Mouse (Mus musculus): ENCODE data around the gene Xpo4. TPM values are rescaled to one million over a fixed set of nuclear protein-coding genes. Genes with fewer than 3 reads are reported as not detected.

The Xpo4 gene
- 38.5 and 39.5 TPM in 2 replicates for total RNA-seq (2017)

DNA sequence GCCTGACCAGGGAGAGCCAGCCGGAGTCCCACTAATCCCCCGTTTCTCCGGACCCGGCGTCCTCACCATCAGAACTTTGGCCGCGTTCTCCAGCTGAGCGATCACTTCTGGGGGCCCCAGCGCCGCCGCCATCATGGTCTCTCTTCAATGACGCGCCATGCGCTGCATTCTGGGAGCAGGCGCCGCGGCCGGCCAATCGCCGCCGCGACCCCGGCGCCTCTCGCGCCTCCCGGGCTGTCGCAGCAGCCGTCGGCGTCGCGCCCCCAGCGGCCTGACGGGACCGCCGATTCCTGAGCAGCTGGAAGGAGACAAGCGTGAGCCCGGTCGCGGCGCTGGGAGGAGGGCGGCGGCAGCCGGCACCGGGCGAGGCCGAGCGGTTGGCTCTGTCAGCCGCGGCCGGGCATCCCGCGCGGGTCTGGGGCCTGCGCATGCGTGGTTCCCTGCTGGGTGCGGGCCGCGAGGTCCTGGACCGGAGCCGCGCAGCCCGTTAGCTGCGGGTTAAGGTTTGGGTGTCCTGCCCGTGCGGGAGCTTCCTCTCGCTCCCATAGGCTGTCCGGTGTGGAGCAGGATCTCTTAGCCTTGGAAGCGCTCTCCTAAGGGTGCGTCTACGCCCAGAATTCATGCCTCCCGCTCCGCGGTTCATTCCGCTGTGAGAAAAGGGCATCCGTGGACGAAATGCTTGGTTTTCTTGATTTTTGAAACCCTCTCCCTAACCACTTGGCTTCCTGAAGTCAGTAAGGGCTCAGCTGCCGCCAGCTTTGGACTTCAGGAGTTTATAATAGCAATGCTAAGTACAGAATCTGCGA lies at the start of gene Xpo4:
TSS of gene Xpo4 (minus strand) at position 609 of the 806 bp plus-strand sequence.
- peak; percentile 70 to 88 for ATAC-seq (replicated peaks in 1 of 2; ENCODE audit: insufficient read depth in 1 of 2, low FRiP score in 2 of 2, low TSS enrichment in 1 of 2, low read depth in 1 of 2, poor library complexity in 2 of 2, severe bottlenecking in 2 of 2)

DNA sequence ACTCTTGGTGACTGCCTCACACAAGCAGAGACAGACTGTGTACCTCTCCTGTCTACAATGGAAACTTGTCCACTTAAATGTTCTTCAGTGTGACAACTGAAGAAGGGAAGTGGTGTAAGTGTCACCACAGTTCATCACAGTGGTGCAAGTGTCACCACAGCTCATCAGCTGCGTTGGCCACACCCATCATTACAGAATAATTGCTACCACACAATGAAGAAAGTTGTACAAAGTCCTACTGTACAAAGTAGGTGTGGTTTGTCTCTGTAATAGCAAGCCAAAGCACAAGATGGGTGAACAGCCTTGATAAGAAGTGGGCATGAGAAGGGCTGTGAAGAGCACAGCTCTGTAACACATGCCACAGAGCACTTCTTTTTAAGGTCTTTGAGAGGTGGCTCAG lies 47.7 kb upstream of the Xpo4 start:
- ATAC-seq (replicated peaks in 1 of 2; ENCODE audit: insufficient read depth in 1 of 2, low FRiP score in 2 of 2, low TSS enrichment in 1 of 2, low read depth in 1 of 2, poor library complexity in 2 of 2, severe bottlenecking in 2 of 2), result peak; percentile 64 to 84

DNA sequence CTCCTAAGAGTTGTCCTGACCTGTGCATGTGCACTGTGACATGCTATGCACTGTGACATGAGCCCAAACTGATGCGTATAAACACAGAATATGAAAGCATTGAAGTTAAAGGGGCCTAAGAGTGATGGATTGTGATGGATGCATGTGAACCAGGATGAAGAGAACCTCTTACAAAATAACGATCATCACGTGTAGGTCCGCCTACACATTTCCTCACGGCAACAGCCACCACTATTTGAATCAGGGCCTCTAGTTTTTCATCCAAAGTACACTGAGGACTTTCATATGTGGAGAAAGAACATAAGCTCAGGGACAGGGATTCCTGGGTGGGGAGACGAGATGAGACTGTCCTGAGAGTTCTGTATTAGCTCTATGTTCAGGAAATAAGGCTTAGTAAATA lies 45.8 kb upstream of the Xpo4 start:
- ATAC-seq (replicated peaks in 1 of 2; ENCODE audit: insufficient read depth in 1 of 2, low FRiP score in 2 of 2, low TSS enrichment in 1 of 2, low read depth in 1 of 2, poor library complexity in 2 of 2, severe bottlenecking in 2 of 2), result no peak

DNA sequence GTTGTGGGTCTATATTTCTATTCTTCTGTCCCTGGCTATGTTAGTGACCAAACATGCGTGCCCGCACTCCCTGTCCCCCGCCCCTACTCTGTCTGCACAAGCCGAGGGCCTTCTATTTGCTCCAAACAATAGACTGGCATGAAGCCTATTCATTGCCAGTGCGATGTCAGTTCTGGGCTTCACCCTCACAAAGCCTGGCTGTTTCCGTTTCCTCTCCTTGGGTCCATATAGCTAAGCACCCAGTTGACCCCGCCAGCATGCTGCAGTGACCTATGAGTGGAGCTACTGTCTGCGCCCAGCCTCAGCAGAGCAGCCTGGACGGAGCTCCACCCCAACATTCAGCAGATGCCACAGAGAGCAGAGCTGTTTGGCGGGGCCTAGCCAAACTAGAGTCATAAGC lies 43.9 kb upstream of the Xpo4 start:
- no peak for ATAC-seq (replicated peaks in 1 of 2; ENCODE audit: insufficient read depth in 1 of 2, low FRiP score in 2 of 2, low TSS enrichment in 1 of 2, low read depth in 1 of 2, poor library complexity in 2 of 2, severe bottlenecking in 2 of 2)

DNA sequence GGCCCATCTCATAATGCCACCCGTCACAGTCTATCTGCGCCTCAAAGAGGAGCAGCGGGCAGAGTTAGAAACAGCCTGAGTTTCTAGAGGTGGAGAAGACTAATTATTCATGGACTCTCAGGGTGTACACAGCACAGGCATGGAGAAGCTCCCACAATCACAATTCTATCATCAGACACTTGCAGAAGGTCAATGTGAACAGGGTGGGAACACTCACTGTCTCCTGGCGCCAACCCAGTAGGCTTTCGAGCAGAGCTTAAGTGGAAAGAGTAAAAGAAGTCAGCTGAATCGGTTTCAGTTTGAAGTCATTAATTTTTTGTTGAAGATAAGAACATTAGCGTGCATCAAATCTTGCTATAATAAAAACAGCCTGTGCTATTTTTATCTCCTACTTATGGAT lies 43.4 kb upstream of the Xpo4 start:
- ATAC-seq (replicated peaks in 1 of 2; ENCODE audit: insufficient read depth in 1 of 2, low FRiP score in 2 of 2, low TSS enrichment in 1 of 2, low read depth in 1 of 2, poor library complexity in 2 of 2, severe bottlenecking in 2 of 2), result no peak

DNA sequence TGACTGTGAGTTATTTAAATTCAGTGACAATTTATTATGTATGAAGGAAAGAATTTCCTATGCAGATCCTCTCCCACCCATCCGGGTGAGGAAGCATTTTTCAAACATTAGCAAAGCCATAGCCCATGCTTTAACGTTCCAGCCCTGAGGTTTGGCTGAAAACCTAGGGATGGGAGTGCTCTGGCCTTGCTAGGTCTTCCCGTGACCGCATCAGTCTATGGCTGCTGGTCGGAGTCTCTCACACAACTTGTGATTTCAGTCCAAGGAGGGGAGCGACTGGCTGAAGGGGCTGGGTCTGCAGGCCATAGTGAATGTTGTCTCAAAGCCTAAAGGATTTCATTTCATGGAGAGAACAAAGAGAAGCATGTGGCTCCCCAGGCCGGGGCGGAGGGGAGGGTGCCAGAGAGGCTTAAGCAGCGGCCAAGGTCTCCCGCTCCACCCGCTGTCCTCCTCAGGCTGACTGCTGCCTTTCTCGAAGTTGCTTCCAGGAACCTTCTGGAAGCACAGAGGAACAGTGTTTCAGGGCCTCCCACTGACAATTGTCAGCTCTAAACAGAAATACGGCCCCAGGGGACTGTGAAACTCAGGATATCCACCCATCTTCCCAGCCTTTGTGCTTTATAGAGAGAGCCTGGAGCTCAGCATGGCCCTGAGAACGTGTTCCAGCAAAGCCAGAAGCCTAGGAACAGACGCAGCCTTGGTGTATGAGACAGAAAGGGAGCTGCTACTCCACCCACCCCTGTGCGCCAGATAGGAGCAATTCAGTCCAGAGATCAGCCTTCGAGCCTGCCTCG lies 42.1 kb upstream of the Xpo4 start:
- ATAC-seq (replicated peaks in 1 of 2; ENCODE audit: insufficient read depth in 1 of 2, low FRiP score in 2 of 2, low TSS enrichment in 1 of 2, low read depth in 1 of 2, poor library complexity in 2 of 2, severe bottlenecking in 2 of 2), result no peak

DNA sequence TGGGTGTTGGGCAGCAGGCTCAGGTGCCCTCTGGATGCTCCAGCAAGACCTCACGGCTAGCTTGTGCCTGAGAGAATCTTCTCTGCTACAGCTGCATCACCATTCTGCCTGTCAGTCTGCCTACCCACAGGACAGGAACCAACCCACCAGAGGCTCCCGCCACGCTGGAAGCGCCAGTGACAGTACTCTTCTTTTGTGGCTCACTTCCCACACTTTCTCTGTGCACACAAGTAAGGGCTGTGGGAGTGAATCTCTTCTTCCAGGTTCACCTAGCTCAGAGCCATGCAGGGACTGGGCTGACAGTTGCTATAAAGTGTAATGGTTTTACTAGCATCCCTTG lies 41.5 kb upstream of the Xpo4 start:
- ATAC-seq (replicated peaks in 1 of 2; ENCODE audit: insufficient read depth in 1 of 2, low FRiP score in 2 of 2, low TSS enrichment in 1 of 2, low read depth in 1 of 2, poor library complexity in 2 of 2, severe bottlenecking in 2 of 2), result no peak

DNA sequence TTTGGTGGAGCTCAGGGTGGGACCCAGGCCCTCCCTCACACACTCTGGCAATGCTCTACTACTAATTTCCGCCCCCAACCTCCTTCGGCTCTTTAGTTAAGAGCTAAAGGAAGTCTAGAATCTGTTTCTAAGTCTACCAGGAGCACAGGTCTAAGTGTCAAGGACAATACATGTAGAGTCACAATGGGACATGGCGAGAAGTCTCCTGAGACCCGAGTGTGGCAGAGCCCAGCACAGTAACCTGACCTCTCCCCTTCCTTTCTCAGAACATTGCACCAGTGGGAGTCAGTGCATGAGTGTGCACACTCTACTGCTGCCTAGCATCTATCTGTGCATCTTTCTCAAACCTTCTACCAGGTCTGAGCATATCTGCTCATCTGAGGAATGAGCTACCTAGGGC lies 40.5 kb upstream of the Xpo4 start:
- no peak for ATAC-seq (replicated peaks in 1 of 2; ENCODE audit: insufficient read depth in 1 of 2, low FRiP score in 2 of 2, low TSS enrichment in 1 of 2, low read depth in 1 of 2, poor library complexity in 2 of 2, severe bottlenecking in 2 of 2)

DNA sequence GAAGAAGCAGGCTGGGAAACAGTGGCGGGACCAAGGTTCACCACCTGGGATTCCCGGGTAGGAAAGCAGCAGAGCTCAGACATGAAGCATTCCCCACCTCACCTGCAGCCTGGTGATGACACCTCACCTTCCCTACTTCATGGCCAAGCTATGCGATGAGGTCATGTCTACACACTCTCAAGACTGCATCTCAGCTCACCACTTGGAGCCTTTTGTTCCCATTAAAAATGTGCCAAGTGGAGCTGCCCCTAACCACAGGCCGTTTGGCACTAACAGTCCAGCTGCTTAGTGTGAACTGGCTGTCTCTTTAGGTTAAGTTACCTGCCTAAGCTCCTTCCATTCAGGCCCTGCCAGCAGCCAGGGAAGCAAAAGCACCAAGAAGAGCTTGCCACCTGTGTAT lies 39.8 kb upstream of the Xpo4 start:
- ATAC-seq (replicated peaks in 1 of 2; ENCODE audit: insufficient read depth in 1 of 2, low FRiP score in 2 of 2, low TSS enrichment in 1 of 2, low read depth in 1 of 2, poor library complexity in 2 of 2, severe bottlenecking in 2 of 2), result no peak

DNA sequence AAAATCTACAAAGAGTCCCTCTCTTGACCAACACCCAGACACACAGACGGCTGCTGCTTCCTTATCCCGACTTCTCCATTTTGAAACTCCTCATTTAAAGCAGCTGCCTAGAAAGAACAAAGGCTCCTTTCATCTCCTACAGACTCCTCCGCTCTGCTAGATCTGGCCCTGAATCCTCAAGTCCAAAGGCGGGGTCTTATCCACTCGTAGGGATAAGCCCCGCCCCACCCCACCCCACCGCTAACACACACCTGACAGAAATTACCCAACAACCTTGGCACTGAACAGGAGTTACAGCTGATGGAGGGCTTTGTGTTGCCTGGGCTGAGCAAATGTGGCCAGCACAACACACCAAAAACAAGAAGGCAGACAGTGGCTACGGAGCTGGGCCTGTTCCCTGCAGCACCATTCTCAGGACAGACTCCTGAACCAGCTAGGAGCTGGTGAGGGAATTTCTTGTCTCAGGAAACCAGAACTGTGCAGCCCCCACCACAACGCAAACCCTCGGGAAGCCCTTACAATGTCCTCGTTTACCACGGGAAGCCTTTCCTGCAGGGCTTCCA lies 36.8 kb upstream of the Xpo4 start:
- ATAC-seq (replicated peaks in 1 of 2; ENCODE audit: insufficient read depth in 1 of 2, low FRiP score in 2 of 2, low TSS enrichment in 1 of 2, low read depth in 1 of 2, poor library complexity in 2 of 2, severe bottlenecking in 2 of 2), result no peak

DNA sequence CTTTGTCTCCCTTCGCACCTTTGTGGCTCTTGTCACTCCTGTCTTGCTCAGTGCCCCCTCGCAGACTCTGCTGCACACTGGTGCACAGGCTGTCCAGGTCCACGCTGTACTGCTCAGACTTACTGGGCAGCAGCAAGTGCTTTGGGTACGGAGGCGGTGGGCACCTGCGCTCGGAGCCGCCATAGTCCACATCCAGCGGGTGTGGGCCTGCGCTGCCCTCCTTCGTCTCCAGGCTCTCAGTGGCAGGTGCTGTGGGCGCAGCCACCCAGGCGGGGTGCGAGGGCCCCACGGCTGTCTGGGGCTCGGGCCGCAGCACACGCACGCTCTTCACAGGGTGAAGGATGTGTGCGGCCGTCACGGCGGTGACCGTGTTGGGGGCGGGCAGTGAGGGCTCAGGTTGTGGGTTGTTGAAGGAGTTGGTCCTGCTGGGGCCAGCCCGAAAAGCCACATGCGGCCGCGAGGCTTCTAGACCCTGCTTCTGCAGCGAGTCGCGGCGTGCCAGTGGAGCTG lies 34.3 kb upstream of the Xpo4 start:
- peak in 1 of 2 experiments; percentile 17; a peak in 1 of 4 replicates for ATAC-seq (replicated peaks in 1 of 2; ENCODE audit: insufficient read depth in 1 of 2, low FRiP score in 2 of 2, low TSS enrichment in 1 of 2, low read depth in 1 of 2, poor library complexity in 2 of 2, severe bottlenecking in 2 of 2)

DNA sequence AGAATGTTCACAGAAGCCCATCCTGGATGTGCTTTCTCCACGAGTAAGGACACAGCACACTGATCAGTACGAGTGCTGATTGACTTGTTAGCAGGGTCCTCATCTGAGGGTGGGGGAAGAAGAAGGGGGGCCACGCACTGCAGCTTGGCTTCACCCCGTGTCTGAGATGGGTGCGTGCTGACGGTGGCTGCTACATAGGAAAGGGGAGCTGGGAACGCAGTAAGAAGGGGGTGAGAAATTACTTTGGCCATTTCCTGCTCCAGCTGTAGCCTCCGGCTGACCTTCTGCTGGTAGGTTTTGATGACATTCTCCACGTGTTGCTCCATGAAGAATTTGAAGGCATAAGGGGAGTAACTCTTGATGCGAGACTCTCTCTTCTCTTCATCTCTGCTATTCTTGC lies 33.8 kb upstream of the Xpo4 start:
- no peak for ATAC-seq (replicated peaks in 1 of 2; ENCODE audit: insufficient read depth in 1 of 2, low FRiP score in 2 of 2, low TSS enrichment in 1 of 2, low read depth in 1 of 2, poor library complexity in 2 of 2, severe bottlenecking in 2 of 2)

DNA sequence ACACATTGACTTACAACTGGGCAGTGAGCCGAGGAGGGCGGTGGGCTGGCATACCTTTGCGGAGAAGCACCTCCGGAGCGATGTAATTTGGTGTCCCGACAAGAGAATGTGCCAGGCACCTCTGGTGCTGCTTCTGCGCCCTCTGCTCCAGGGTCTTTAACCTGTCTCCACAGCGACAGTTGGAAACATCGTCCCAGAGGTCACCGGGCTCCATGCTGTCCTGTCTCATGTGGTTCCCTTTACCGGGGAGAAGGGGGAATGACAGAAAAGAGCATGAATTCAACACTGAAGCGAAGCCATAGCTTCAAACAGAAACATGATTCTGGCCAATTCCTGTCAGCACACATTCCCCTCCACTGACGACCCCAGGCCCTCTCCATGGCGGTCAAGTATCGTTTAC lies 30.8 kb upstream of the Xpo4 start:
- no peak for ATAC-seq (replicated peaks in 1 of 2; ENCODE audit: insufficient read depth in 1 of 2, low FRiP score in 2 of 2, low TSS enrichment in 1 of 2, low read depth in 1 of 2, poor library complexity in 2 of 2, severe bottlenecking in 2 of 2)

DNA sequence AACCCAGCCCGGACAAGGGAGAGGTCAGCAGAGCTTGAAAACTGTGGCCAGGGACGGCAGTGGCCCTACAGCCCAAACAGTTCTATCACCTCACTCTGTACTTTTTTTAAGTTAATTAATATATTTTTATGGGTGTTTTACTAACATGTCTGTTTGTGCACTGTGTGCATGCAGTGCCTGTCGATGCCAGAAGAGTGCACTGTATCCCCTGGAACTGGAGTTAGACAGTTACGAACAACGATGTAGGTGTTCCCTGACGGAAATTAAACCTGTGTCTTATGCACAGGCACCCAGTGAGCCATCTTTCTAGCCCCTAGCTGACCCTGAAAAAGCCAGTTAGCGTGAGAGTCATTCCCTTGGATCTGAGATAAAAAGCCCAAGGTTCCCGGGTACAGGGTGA lies 30.3 kb upstream of the Xpo4 start:
- no peak for ATAC-seq (replicated peaks in 1 of 2; ENCODE audit: insufficient read depth in 1 of 2, low FRiP score in 2 of 2, low TSS enrichment in 1 of 2, low read depth in 1 of 2, poor library complexity in 2 of 2, severe bottlenecking in 2 of 2)

DNA sequence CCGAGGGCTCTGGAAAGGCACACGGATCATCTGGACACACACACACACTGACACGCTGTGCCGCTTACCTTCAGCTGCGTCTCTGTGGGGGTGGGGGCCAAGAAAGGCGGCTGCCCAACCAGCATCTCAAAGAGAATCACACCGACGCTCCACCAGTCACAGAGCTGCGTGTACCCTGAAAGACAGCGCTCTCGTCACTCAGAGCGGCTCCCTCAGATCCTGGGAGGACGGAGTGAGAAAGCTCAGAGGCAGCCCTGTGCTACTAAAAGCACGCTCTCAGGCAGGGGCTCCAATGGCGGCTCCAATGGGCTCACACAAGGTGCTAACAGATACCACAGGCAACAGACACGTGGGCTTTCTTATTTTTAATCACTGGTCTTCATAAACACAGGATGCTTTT lies 29.0 kb upstream of the Xpo4 start:
- ATAC-seq (replicated peaks in 1 of 2; ENCODE audit: insufficient read depth in 1 of 2, low FRiP score in 2 of 2, low TSS enrichment in 1 of 2, low read depth in 1 of 2, poor library complexity in 2 of 2, severe bottlenecking in 2 of 2), result no peak

DNA sequence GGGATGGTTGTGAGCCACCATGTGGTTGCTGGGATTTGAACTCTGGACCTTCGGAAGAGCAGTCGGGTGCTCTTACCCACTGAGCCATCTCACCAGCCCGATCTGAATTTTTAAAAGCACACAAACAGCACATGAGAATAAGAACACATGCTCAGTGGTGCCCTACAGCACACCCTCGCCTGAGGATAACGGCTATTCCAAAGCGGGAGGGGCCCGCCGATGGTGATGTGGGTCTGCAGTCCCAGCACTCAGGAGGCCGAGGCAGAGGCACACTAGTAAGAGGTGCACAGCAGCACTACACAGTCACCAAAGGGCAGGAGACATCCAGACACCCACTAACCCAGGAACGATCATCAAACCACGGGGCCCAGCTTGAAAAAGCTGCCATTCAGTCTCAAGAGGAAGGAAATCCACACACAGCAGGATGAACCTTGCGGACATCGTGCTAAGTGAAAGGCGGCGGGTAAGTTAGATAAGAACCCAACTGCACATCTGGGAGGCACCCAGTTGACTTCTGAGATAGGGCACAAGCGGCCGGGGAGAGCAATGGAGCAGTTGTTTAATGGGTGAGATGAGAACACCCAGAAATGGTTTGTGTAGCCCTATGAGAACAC lies 27.4 kb upstream of the Xpo4 start:
- ATAC-seq (replicated peaks in 1 of 2; ENCODE audit: insufficient read depth in 1 of 2, low FRiP score in 2 of 2, low TSS enrichment in 1 of 2, low read depth in 1 of 2, poor library complexity in 2 of 2, severe bottlenecking in 2 of 2), result peak; percentile 48 to 65

DNA sequence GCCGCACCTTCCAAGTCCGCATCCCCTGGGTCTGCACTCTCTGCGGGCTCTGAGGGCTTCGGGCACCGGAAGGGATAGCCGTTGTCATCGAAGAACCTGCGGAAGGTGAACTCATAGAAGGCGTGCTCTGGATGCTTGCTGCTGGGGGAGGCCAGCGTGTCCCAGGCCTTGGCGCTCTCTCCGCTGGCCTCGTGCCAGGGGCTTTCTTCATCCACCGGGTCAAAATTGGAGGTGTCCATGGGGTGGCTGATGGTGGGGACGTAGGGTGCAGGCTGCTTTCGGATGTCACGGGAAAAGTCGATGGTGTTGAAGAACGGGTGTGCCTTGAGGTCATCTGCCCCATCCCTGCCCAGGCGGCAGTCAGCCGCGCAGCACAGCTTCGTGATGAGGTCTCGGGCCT lies 26.1 kb upstream of the Xpo4 start:
- ATAC-seq (replicated peaks in 1 of 2; ENCODE audit: insufficient read depth in 1 of 2, low FRiP score in 2 of 2, low TSS enrichment in 1 of 2, low read depth in 1 of 2, poor library complexity in 2 of 2, severe bottlenecking in 2 of 2), result no peak

DNA sequence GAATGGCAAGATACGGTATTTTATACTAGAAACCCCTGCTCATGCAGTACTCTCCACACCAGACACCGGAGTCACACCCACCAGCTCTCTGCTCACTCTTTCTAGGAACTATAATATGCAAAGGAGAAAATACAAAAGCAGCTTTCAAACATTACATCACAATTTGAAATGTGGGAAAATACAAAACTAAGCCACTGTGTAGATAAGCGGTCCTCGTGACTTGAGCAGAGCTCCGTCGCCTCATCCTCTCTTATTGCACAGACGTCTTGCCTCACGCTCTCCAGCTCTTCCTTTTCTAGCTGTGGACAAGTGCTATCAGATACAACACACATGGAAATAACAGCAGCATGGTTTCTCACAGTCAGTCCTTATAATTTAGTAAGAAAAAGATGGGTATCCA lies 25.5 kb upstream of the Xpo4 start:
- no peak for ATAC-seq (replicated peaks in 1 of 2; ENCODE audit: insufficient read depth in 1 of 2, low FRiP score in 2 of 2, low TSS enrichment in 1 of 2, low read depth in 1 of 2, poor library complexity in 2 of 2, severe bottlenecking in 2 of 2)
